Mouse (Mus musculus): ENCODE measurements at regions not wholly inside any gene's neighbourhood (a gene's known extent, or its start where the extent isn't known, plus 50 kb on each side); places are given as distances from the start of the nearest gene placed in this dataset.

DNA sequence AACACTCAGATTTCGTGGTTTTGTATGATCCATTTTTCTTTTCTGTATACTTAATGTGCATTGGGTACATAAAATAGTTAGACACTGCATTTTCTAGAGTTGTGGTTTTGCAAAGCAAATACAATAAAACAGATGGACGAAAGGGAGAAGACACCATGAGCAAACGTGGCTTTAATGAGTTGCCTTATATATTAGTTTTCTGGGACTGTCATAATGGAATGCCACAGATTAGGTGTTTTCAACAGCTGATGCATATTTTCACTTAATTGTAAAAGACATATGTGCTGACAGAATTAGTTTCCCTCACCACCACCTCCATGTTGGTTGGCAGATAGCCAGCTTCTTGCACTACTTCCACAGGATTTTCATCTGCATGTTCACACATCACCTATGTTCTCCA, 1607.9 kb downstream of the Hace1 start:
- DNase-seq (ENCODE audit: low read depth, low spot score), result no peak

DNA sequence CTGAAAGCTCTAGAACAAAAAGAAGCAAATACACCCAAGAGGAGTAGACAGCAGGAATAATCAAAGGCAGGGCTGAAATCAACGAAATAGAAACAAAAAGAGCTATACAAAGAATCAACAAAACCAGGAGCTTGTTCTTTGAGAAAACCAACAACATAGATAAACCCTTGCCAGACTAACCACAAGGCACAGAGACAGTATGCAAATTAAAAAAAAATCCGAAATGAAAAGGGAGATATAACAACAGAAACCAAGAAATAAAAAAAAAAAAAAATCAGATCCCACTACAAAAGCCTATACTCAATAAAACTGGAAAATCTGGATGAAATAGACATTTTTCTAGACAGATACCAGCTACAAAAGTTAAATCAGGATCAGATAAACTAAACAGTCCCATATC, 1638.6 kb downstream of the Hace1 start:
- no peak for DNase-seq (ENCODE audit: low read depth, low spot score)

GRCm38 (mm10) chr10:47263039-47263438, 1685.4 kb downstream of the Hace1 start:
- DNase-seq (ENCODE audit: low read depth, low spot score), result no peak

DNA sequence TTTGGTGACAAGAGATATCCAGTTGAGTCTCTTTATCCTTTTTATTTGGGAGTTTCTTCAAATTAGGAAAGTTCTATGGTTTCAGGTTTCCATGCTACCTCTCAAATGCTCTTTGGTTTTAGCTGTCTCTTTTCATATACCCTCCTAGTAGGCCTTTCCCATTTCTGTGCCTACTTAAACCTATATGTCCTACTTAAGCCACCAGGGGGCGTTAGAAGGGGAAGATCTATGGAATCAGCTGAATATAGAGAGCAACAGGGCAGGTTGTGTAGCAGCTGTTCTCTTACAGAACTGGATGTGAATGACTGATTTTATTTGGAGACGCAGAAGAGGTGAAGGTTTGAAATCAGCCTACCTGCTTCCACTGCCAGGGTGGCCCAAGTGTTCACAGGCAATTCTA, 1708.1 kb downstream of the Hace1 start:
- peak; percentile 73 for DNase-seq (ENCODE audit: low read depth, low spot score)

- DNase-seq (ENCODE audit: low read depth, low spot score), result peak; percentile 21
Measured at GRCm38 (mm10) chr10:47300097-47300496, 1722.5 kb downstream of the Hace1 start.

Measured in ZHBTc4 (cell line).